Mouse (Mus musculus) kidney, embryonic 16.5 days (tissue): Measurements from ENCODE around the gene Efna2. TPM values are rescaled to one million over a fixed set of nuclear protein-coding genes. Genes with fewer than 3 reads are reported as not detected.

Source experiments
- ATAC-seq: fragments of 200-750 bp; cut with Nextera tagmentation; 2 replicates; pipeline ENCODE4 v1.8.0; 2017; ENCODE audit warnings: moderate TSS enrichment; ENCODE audit not compliant: low FRiP score, low TSS enrichment
- H3K27ac ChIP-seq: fragments of 300-500 bp; sonication (generic); 2 replicates; pipeline ENCODE4 v1.5.1; 2014; ENCODE audit warnings: low read length
- H3K27me3 ChIP-seq: fragments of 300-500 bp; sonication (generic); 2 replicates; pipeline ENCODE4 v1.6.1; 2014; ENCODE audit warnings: low read length, control low read depth, mixed read lengths; ENCODE audit not compliant: insufficient read depth
- H3K36me3 ChIP-seq: fragments of 300-500 bp; sonication (generic); 2 replicates; pipeline ENCODE4 v1.6.1; 2014; ENCODE audit warnings: low read length, control low read depth, mixed read lengths; ENCODE audit not compliant: insufficient read depth
- H3K4me1 ChIP-seq: fragments of 300-500 bp; sonication (generic); 2 replicates; pipeline ENCODE4 v1.6.1; 2014; ENCODE audit warnings: low read length, control low read depth, mixed read lengths; ENCODE audit not compliant: insufficient read depth
- H3K4me2 ChIP-seq: fragments of 300-500 bp; sonication (generic); replicated peaks from 2 replicates; pipeline ENCODE4 v1.6.1; 2014; ENCODE audit warnings: low read depth, low read length
- H3K4me3 ChIP-seq: fragments of 300-500 bp; sonication (generic); 2 replicates; pipeline ENCODE4 v1.5.1; 2014; ENCODE audit warnings: mild to moderate bottlenecking, low read length
- H3K9ac ChIP-seq: fragments of 300-500 bp; sonication (generic); replicated peaks from 2 replicates; pipeline ENCODE4 v1.6.1; 2014; ENCODE audit warnings: low read length
- H3K9me3 ChIP-seq: fragments of 300-500 bp; sonication (generic); 2 replicates; pipeline ENCODE4 v1.6.1; 2016; ENCODE audit warnings: low read length, control low read depth
- WGBS: fragments of 180-500 bp; shearing (Covaris S2); extraction: QIAGEN DNeasy Blood & Tissue Kit; methylation state at CpG from one replicate; pipeline ENCODE4 v1.1.7; 2014; 5-methylcytosine and 5-hydroxymethylcytosine counted together
- polyA plus RNA-seq: library from polyadenylated mRNA; unstranded; fragments of >200 nt; fragmentation: Nextera tagmentation; extraction: Ambion mirVana; gene quantifications from 2 replicates; pipeline ENCODE4 v1.2.1, GENCODE M21; 2015

Efna2 gene
- polyA plus RNA-seq, 1 experiment from 2014 or later: 11.0 TPM

DNA sequence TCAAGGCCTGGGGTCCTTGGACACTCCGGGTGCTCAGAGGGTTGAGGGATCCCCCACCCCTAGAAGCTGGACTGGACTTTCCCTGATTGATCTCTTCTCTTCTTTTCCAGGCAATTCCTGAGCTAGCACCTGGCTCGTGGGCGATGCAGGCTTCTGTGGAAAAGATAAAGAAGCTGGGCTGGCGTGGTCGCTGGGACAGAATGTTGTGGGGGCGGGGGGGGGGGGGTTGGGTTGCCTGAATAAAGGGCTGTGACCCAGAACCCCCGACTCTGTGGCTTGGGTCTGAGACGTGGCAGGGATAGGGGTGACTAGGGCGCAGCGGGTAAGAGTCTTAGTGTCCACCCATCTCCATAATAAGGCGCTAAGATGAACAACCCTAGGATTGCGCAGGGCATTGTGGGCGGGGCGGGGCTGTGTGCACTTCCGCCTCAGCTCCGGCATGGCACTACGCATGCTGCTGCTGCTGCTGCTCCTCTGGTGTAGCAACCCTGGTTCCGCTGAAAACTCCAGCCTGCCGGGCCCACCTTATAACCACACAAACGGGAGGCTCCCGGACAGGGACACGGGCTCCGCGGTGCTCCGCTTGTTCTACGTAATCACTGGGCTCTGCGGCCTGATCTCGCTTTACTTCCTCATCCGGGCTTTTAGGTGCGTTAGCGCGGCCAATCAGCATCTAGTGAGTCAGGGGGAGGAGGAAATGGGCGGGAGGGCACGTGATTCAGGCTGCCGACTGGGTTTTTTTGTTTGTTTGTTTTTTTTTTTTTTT, 6.6 kb upstream of the Efna2 start, which contains the start of gene 1600002K03Rik:
TSS of gene 1600002K03Rik (plus strand) at position 418 of the 766 bp plus-strand sequence.
- Histone ChIP-seq H3K9me3 (no peaks in the 10 kb centered on the region), H3K36me3 (peaks cover 26% of the 10 kb centered on the region), H3K4me3 (peak within 1 kb of the TSS; percentile 66), H3K9ac (peak within 1 kb of the TSS; percentile 70), H3K4me1 (peaks cover 33% of the 10 kb centered on the region), H3K27ac (peak within 1 kb of the TSS; percentile 91), H3K27me3 (no peaks in the 10 kb centered on the region), H3K4me2 (peak within 1 kb of the TSS; percentile 67)
- WGBS: 8% methylated on average over 35 of the region's 35 CpGs
- peak; percentile 68 for ATAC-seq

GRCm38 (mm10) chr10:80173358-80173757, 5.9 kb upstream of the Efna2 start:
- H3K9ac ChIP-seq: peak overlapping the region; percentile 70
- 11% methylated on average over 11 of the region's 11 CpGs for WGBS
- ATAC-seq: no peak
- H3K4me2 ChIP-seq: peak overlapping the region; percentile 67
- H3K4me3 ChIP-seq: peak overlapping the region; percentile 66
- no peaks in the 10 kb centered on the region for H3K27me3 ChIP-seq
- peaks cover 33% of the 10 kb centered on the region for H3K4me1 ChIP-seq
- peak overlapping the region; percentile 91 for H3K27ac ChIP-seq
- no peaks in the 10 kb centered on the region for H3K9me3 ChIP-seq
- peaks cover 26% of the 10 kb centered on the region for H3K36me3 ChIP-seq

GRCm38 (mm10) chr10:80173955-80174640, 5.2 kb upstream of the Efna2 start:
- no peak overlapping the region for H3K9ac ChIP-seq
- H3K4me3 ChIP-seq: no peak overlapping the region
- H3K36me3 ChIP-seq: peaks cover 26% of the 10 kb centered on the region
- WGBS: 89% methylated on average over 10 of the region's 10 CpGs
- no peaks in the 10 kb centered on the region for H3K27me3 ChIP-seq
- H3K9me3 ChIP-seq: no peaks in the 10 kb centered on the region
- peaks cover 27% of the 10 kb centered on the region for H3K4me1 ChIP-seq
- no peak overlapping the region for H3K4me2 ChIP-seq
- no peak overlapping the region for H3K27ac ChIP-seq
- ATAC-seq: no peak

GRCm38 (mm10) chr10:80174705-80175104, 4.6 kb upstream of the Efna2 start:
- Histone ChIP-seq H3K36me3 (peaks cover 25% of the 10 kb centered on the region), H3K27me3 (no peaks in the 10 kb centered on the region), H3K27ac (no peak overlapping the region), H3K4me3 (no peak overlapping the region), H3K9me3 (no peaks in the 10 kb centered on the region), H3K9ac (no peak overlapping the region), H3K4me1 (peaks cover 21% of the 10 kb centered on the region), H3K4me2 (no peak overlapping the region)
- WGBS: 59% methylated on average over 2 of the region's 2 CpGs
- ATAC-seq: no peak

- H3K9me3 ChIP-seq: no peaks in the 10 kb centered on the region
- H3K4me3 ChIP-seq: no peak overlapping the region
- H3K27me3 ChIP-seq: no peaks in the 10 kb centered on the region
- 25% methylated on average over 4 of the region's 4 CpGs for WGBS
- H3K36me3 ChIP-seq: peaks cover 16% of the 10 kb centered on the region
- H3K9ac ChIP-seq: no peak overlapping the region
- ATAC-seq: no peak
- H3K4me1 ChIP-seq: peaks cover 23% of the 10 kb centered on the region
- no peak overlapping the region for H3K27ac ChIP-seq
- no peak overlapping the region for H3K4me2 ChIP-seq
Observed at GRCm38 (mm10) chr10:80175536-80176269, 3.6 kb upstream of the Efna2 start.

- no peak for ATAC-seq
- peaks cover 28% of the 10 kb centered on the region for H3K4me1 ChIP-seq
- peaks cover 9% of the 10 kb centered on the region for H3K36me3 ChIP-seq
- H3K9ac ChIP-seq: no peak overlapping the region
- 73% methylated on average over 5 of the region's 5 CpGs for WGBS
- H3K4me3 ChIP-seq: no peak overlapping the region
- no peak overlapping the region for H3K27ac ChIP-seq
- H3K4me2 ChIP-seq: no peak overlapping the region
- no peaks in the 10 kb centered on the region for H3K9me3 ChIP-seq
- no peaks in the 10 kb centered on the region for H3K27me3 ChIP-seq
Observed at GRCm38 (mm10) chr10:80176270-80176834, 2.9 kb upstream of the Efna2 start.

DNA sequence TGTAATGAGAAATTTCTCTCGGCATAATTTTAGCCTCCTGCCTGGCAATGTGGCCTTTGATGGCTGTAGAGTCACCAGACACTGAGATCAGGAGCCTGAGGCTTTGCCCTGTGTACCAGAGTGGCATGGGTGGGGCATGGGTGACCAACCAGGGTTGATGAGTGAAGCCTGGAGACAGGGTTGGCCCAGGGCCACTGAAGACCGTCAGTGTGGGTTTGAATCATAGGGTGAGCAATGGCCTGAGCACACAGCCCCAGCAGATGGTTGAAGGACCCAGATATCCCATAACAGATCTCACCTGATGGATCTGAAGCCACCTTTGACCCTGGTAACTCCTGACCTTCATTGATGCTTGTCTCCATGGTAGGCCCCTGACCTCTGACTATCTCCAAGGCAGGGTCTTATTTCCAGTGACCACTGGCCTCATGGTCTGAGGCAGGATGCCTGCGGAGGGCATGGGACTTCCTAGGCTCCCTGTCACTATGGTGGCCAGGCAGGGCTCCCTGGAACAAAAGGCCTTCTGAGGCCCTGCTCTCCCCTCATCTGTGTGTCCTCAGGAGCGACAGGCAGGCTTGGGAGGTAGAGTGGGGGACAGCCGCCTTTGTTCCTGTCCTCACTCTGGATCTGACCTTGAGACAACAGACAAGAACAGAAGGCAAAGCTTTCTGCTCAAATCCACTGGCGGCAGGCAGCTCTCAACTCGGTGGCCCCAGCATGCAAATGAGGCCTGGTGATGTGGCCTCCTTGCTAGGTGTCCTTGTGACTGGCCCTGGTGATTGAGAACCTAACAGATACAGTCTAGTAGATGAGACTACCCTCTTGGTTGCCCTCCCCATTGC, 1.6 kb upstream of the Efna2 start:
- no peaks in the 10 kb centered on the region for H3K27me3 ChIP-seq
- H3K4me3 ChIP-seq: no peak overlapping the region
- no peaks in the 10 kb centered on the region for H3K9me3 ChIP-seq
- H3K4me2 ChIP-seq: no peak overlapping the region
- H3K9ac ChIP-seq: no peak overlapping the region
- ATAC-seq: no peak
- no peak overlapping the region for H3K27ac ChIP-seq
- H3K36me3 ChIP-seq: peaks cover 3% of the 10 kb centered on the region; the same call in 1 of the 2 replicates
- WGBS: 70% methylated on average over 7 of the region's 7 CpGs
- peaks cover 16% of the 10 kb centered on the region for H3K4me1 ChIP-seq

GRCm38 (mm10) chr10:80180288-80180687, 1.0 kb downstream of the Efna2 start:
- no peak for ATAC-seq
- Histone ChIP-seq H3K4me3 (peak overlapping the region; percentile 53), H3K36me3 (peaks cover 3% of the 10 kb centered on the region; the same call in 1 of the 2 replicates), H3K9me3 (no peaks in the 10 kb centered on the region), H3K27me3 (no peaks in the 10 kb centered on the region), H3K9ac (peak overlapping the region; percentile 75), H3K27ac (no peak overlapping the region), H3K4me1 (peaks cover 15% of the 10 kb centered on the region), H3K4me2 (peak overlapping the region; percentile 71)
- WGBS: 50% methylated on average over 6 of the region's 6 CpGs

DNA sequence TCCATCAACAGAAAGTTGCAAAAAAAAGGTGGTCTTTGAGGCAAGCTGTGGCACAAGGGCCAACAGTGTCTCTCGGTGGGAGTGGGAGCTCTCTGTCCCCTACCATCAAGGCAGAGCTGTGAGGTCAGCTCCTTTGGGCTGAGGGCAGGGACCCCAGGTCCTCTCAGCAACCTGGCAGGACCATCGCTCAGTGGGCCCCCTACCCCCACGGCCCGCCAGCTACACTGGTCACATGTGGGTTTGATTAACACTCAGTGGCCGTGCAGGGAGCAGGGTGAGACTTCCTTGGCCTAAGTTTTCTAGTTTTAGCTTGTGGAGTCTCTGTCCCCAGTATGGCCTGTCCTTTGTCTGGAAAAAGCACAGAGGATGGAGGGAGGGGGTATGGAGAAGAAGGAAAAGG, 1.5 kb downstream of the Efna2 start:
- ATAC-seq: no peak
- peak overlapping the region; percentile 53; the same call in 1 of the 2 replicates for H3K4me3 ChIP-seq
- WGBS: 38% methylated on average over 5 of the region's 5 CpGs

More for the DNA sequence above, 1.5 kb downstream of the Efna2 start:
- peaks cover 3% of the 10 kb centered on the region; the same call in 1 of the 2 replicates for H3K36me3 ChIP-seq
- peaks cover 15% of the 10 kb centered on the region for H3K4me1 ChIP-seq
- peak overlapping the region; percentile 71 for H3K4me2 ChIP-seq
- no peaks in the 10 kb centered on the region; the same call in 1 of the 2 replicates for H3K27me3 ChIP-seq
- no peak overlapping the region for H3K27ac ChIP-seq
- no peaks in the 10 kb centered on the region for H3K9me3 ChIP-seq
- H3K9ac ChIP-seq: peak overlapping the region; percentile 75
